Mouse (Mus musculus) E14TG2a.4 (cell line): ENCODE measurements around the gene Ppp1r18.

Experiments used
- CTCF ChIP-seq: conservative IDR thresholded peaks from 2 replicates; pipeline ENCODE4 v1.5.1; 2014; ENCODE audit warnings: low read length
- NANOG ChIP-seq: IDR thresholded peaks from 2 replicates; pipeline ENCODE4 v1.6.1; 2014; ENCODE audit warnings: borderline replicate concordance, low read length, mixed read lengths

DNA sequence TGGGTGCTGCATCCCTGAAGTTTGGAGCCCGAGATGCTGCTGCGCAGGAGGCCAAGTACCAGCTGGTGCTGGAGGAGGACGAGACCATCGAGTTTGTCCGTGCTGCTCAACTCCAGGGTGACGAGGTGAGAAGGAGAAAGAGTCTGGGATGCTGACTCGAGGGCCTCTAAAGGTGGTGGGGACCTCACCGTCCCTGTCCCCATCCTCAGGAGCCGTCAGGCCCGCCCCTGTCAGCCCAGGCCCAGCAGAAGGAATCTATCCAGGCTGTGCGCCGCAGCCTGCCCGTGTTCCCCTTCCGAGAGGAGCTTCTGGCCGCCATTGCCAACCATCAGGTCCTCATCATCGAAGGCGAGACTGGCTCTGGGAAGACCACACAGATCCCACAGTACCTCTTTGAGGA is 17.5 kb downstream of the Ppp1r18 start:
- TF ChIP-seq CTCF (no peak), NANOG (no peak)
